Comparison of ENCODE assay signal across 8 mouse cellular contexts in genomic region chrX:61116010-61116447, GRCm38 (mm10).
DNase-seq lines count a peak whose midpoint lies in the region; ATAC-seq and TF ChIP-seq lines count a peak whose summit lies in the region.

No protein-coding gene starts in this region.

- no peaks in the 10 kb centered on the region for H3K4me1 ChIP-seq in embryonic facial prominence, embryonic 14.5 days (ENCODE audit: control insufficient read depth, insufficient read depth, low read length)
- 0 out of 2 replicates have a peak, but pooled peaks cover 5% of the 10 kb centered on the region for H3K4me1 ChIP-seq in midbrain, embryonic 13.5 days (replicated peaks)

- no peaks in the 10 kb centered on the region for H3K9me3 ChIP-seq in embryonic facial prominence, embryonic 14.5 days (ENCODE audit: control insufficient read depth, low read length)
- no peaks in the 10 kb centered on the region for H3K9me3 ChIP-seq in midbrain, embryonic 13.5 days

- no peak for TF ChIP-seq CTCF in layer of hippocampus, adult 2 months (conservative IDR thresholded peaks at IDR 0.05)

- no peaks in the 10 kb centered on the region for H3K27me3 ChIP-seq in embryonic facial prominence, embryonic 14.5 days (replicated peaks; ENCODE audit: control insufficient read depth, insufficient read depth, low read length)
- H3K27me3 ChIP-seq in midbrain, embryonic 13.5 days, result no peaks in the 10 kb centered on the region

- peak; percentile 76 for ATAC-seq in embryonic facial prominence, embryonic 14.5 days (ENCODE audit: low read depth)
- ATAC-seq in midbrain, embryonic 13.5 days, result peak; percentile 87
- no peak for ATAC-seq in activated CD4-positive, CD25-positive, alpha-beta regulatory T cell, adult 4 months

- no peak overlapping the region for H3K27ac ChIP-seq in embryonic facial prominence, embryonic 14.5 days (replicated peaks; ENCODE audit: low read depth, low read length)
- peak overlapping the region; percentile 91 for H3K27ac ChIP-seq in layer of hippocampus, adult 2 months
- H3K27ac ChIP-seq in midbrain, embryonic 13.5 days, result peak overlapping the region; percentile 35; the same call in 1 of the 2 replicates

- peak overlapping the region; percentile 30 for H3K4me3 ChIP-seq in embryonic facial prominence, embryonic 14.5 days (ENCODE audit: low read depth, low read length)
- peak overlapping the region; percentile 62 for H3K4me3 ChIP-seq in layer of hippocampus, adult 2 months
- H3K4me3 ChIP-seq in midbrain, embryonic 13.5 days (replicated peaks), result peak overlapping the region; percentile 40

- peak; percentile 55 for DNase-seq in cerebellum, adult 8-10 months
- DNase-seq in embryonic facial prominence, embryonic 14.5 days (ENCODE audit: low spot score), result peak; percentile 45
- peak; percentile 37 to 42 for DNase-seq in layer of hippocampus, adult 2 months (ENCODE audit: low spot score in 2 of 2)
- peak; percentile 77 for DNase-seq in telencephalon, adult 2 months (ENCODE audit: low read depth, low spot score)
- DNase-seq in liver, result no peak
- no peak for DNase-seq in lung, postnatal 36 days

- no peak overlapping the region for H3K9ac ChIP-seq in embryonic facial prominence, embryonic 14.5 days (ENCODE audit: low read depth, low read length)
- no peak overlapping the region; the same call in 1 of the 2 replicates for H3K9ac ChIP-seq in midbrain, embryonic 13.5 days (replicated peaks)

- no peaks in the 10 kb centered on the region for H3K36me3 ChIP-seq in embryonic facial prominence, embryonic 14.5 days (ENCODE audit: control insufficient read depth, insufficient read depth, low read length)
- H3K36me3 ChIP-seq in midbrain, embryonic 13.5 days, result peaks cover 5% of the 10 kb centered on the region; the same call in 1 of the 2 replicates

- WGBS in embryonic facial prominence, embryonic 14.5 days, result 31% methylated on average over 10 of the region's 10 CpGs
- 23% methylated on average over 10 of the region's 10 CpGs for WGBS in midbrain, embryonic 13.5 days

- peak overlapping the region; percentile 44 for H3K4me2 ChIP-seq in embryonic facial prominence, embryonic 14.5 days (ENCODE audit: low read depth, low read length)
- H3K4me2 ChIP-seq in midbrain, embryonic 13.5 days (replicated peaks), result peak overlapping the region; percentile 41

Comparison
In these comparisons a context has a peak if more than half of its experiments do, and no peak if none do; other contexts are left out.
1. DNase-seq: peak in cerebellum, adult 8-10 months (single experiment), embryonic facial prominence, embryonic 14.5 days (single experiment), layer of hippocampus, adult 2 months (2 of 2) and telencephalon, adult 2 months (single experiment); none in liver (single experiment) and lung, postnatal 36 days (single experiment).
2. Peak in every context shown above with its lines, with median percentiles within 50 percentile points of each other: H3K4me3 ChIP-seq.